Mouse (Mus musculus) liver, embryonic 16.5 days (tissue): ENCODE measurements at regions not wholly inside any gene's neighbourhood (a gene's known extent, or its start where the extent isn't known, plus 50 kb on each side); places are given as distances from the start of the nearest gene placed in this dataset.

ENCODE experiments used
- ATAC-seq: fragments of 200-750 bp; cut with Nextera tagmentation; 2 replicates; pipeline ENCODE4 v1.8.0; 2017; ENCODE audit warnings: low read depth, mild to moderate bottlenecking, moderate number of reproducible peaks, moderate library complexity
- H3K27ac ChIP-seq: fragments of 300-500 bp; sonication (generic); 2 replicates; pipeline ENCODE4 v1.5.1; 2014; ENCODE audit warnings: mild to moderate bottlenecking, low read length
- H3K27me3 ChIP-seq: fragments of 300-500 bp; sonication (generic); 2 replicates; pipeline ENCODE4 v1.6.1; 2014; ENCODE audit warnings: low read depth, low read length, mixed read lengths; ENCODE audit not compliant: control insufficient read depth, insufficient read depth
- H3K36me3 ChIP-seq: fragments of 300-500 bp; sonication (generic); 2 replicates; pipeline ENCODE4 v1.6.1; 2014; ENCODE audit warnings: mild to moderate bottlenecking; ENCODE audit not compliant: control insufficient read depth, insufficient read depth
- H3K4me1 ChIP-seq: fragments of 300-500 bp; sonication (generic); 2 replicates; pipeline ENCODE4 v1.6.1; 2014; ENCODE audit warnings: low read depth, low read length, mixed read lengths; ENCODE audit not compliant: control insufficient read depth
- H3K4me2 ChIP-seq: fragments of 300-500 bp; sonication (generic); 2 replicates; pipeline ENCODE4 v1.6.1; 2014; ENCODE audit warnings: low read depth, low read length, mixed read lengths
- H3K4me3 ChIP-seq: fragments of 300-500 bp; sonication (generic); 2 replicates; pipeline ENCODE4 v1.5.1; 2014; ENCODE audit warnings: low read depth, mild to moderate bottlenecking, low read length
- H3K9ac ChIP-seq: fragments of 300-500 bp; sonication (generic); 2 replicates; pipeline ENCODE4 v1.6.1; 2014; ENCODE audit warnings: low read depth, low read length
- H3K9me3 ChIP-seq: fragments of 300-500 bp; sonication (generic); replicated peaks from 2 replicates; pipeline ENCODE4 v1.6.1; 2016; ENCODE audit warnings: low read length; ENCODE audit not compliant: control insufficient read depth
- WGBS: fragments of 180-500 bp; shearing (Covaris S2); extraction: QIAGEN DNeasy Blood & Tissue Kit; methylation state at CpG from one replicate; pipeline ENCODE4 v1.1.7; 2014; ENCODE audit not compliant: insufficient replicate concordance; 5-methylcytosine and 5-hydroxymethylcytosine counted together

DNA sequence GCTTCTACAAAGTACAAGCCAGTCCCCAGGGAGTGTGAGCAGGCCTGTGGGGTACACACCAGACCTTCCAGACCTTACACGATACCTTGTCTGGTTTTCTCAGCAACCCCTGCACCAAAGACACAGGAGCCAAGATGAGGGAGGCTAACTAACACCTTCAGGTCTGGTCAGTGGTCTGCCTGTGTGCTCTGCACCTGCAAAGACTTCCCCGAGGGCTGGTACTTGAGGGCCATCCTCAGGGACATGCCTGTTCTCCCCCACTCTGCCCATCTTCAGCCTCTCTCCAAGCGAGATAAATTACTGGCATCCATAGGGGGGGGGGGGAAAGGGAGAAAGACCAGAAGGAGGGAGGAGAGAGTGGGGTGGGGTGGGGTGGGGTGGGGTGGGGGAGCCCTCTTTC is 145.8 kb upstream of the Syt13 start:
- H3K9ac ChIP-seq = no peak overlapping the region
- H3K4me3 ChIP-seq = no peak overlapping the region
- no peak overlapping the region for H3K4me2 ChIP-seq
- no peaks in the 10 kb centered on the region for H3K4me1 ChIP-seq
- H3K36me3 ChIP-seq = no peaks in the 10 kb centered on the region
- 49% methylated on average over 3 of the region's 3 CpGs for WGBS
- ATAC-seq = no peak
- no peaks in the 10 kb centered on the region for H3K27me3 ChIP-seq
- H3K9me3 ChIP-seq = no peaks in the 10 kb centered on the region
- no peak overlapping the region for H3K27ac ChIP-seq

DNA sequence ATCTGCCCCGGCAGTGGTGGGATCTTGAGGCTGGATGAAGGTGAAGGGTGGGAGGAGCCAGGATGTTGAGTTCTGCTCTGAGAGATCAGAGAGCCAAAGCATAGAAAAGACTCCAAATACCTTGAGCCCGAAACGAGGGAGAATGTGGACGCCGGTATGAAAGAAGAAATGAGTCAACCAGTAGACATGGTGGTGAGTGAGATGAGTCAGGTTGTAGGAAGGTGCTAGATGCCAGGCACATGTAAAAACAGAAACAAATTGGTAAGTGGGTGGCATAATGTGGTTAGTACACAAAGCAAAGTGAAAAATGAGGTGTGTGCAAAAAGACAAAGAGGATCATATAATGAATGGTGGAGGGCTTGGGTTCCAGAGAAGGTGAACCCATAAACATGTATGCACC is 144.8 kb upstream of the Syt13 start:
- Histone ChIP-seq H3K4me1 (no peaks in the 10 kb centered on the region), H3K4me2 (no peak overlapping the region), H3K9me3 (no peaks in the 10 kb centered on the region), H3K36me3 (no peaks in the 10 kb centered on the region), H3K27me3 (no peaks in the 10 kb centered on the region), H3K27ac (no peak overlapping the region), H3K4me3 (no peak overlapping the region), H3K9ac (no peak overlapping the region)
- ATAC-seq = no peak
- WGBS = 65% methylated on average over 5 of the region's 5 CpGs

DNA sequence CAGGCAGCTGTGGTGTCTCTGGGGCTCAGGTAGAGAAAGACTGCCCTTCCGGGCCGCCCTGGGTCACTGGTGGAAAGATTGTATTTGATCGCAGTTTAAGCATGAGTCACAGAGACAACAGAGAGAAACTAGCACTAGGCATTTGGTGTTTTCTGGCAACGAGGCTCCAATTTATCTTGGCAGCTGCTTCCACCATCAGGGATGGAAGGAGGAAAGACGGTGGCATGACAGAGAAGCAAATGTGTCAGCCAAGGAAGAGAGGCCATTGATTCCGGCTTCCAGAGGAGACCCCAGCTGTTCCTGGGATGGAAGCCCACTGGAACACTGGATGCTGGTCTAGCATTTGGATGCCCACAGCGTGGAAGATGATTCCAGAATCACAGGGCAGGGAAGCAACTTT is 142.3 kb upstream of the Syt13 start:
- no peak for ATAC-seq
- H3K9me3 ChIP-seq = no peaks in the 10 kb centered on the region
- H3K9ac ChIP-seq = no peak overlapping the region
- WGBS = 57% methylated on average over 7 of the region's 7 CpGs
- no peaks in the 10 kb centered on the region for H3K4me1 ChIP-seq
- H3K4me3 ChIP-seq = no peak overlapping the region
- H3K27me3 ChIP-seq = no peaks in the 10 kb centered on the region
- no peak overlapping the region for H3K4me2 ChIP-seq
- no peaks in the 10 kb centered on the region for H3K36me3 ChIP-seq
- H3K27ac ChIP-seq = no peak overlapping the region

DNA sequence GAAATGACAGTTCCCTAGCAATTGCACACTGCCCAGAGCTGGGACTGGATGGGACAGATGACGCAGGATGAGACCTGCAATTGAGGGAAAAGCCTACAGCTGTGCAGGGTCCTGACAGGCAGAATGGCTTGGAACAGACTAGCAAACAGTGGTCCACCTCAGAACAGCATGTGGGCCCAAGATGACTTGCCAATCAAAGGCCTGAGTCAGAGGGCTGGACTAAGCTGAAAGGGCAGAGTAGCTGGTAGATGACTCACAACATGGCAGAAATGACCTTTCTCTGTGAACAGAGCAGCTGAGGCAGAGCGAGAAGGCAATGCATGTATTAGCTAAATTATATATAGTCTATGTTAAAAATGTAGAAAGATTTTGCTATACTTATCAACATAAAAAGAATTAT is 138.4 kb upstream of the Syt13 start:
- Histone ChIP-seq H3K4me1 (no peaks in the 10 kb centered on the region), H3K27me3 (no peaks in the 10 kb centered on the region), H3K4me3 (no peak overlapping the region), H3K4me2 (no peak overlapping the region), H3K36me3 (no peaks in the 10 kb centered on the region), H3K9ac (no peak overlapping the region), H3K9me3 (no peaks in the 10 kb centered on the region), H3K27ac (no peak overlapping the region)
- WGBS = 59% methylated on average over 2 of the region's 2 CpGs
- no peak for ATAC-seq

DNA sequence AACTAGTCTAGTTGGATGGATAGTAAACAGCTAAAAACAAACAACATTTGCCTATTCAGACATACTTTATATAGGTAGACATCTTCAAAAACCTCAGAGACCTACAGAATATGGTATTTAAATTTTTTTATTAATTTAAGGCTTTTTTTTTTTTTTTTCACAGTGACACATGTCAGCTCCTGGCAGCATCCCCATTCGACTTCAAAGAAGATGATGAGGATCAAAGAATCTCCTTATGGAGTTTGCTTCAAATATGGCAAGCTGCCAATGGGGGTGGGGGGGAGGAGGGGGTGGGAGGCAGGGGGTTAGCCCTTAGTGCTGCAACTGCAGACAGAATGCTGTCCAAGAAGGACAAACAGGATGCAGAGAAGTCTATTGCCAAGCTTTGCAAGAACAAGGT is 135.8 kb upstream of the Syt13 start:
- Histone ChIP-seq H3K9me3 (no peaks in the 10 kb centered on the region), H3K4me3 (no peak overlapping the region), H3K4me2 (no peak overlapping the region), H3K27ac (no peak overlapping the region), H3K9ac (no peak overlapping the region), H3K36me3 (no peaks in the 10 kb centered on the region), H3K4me1 (no peaks in the 10 kb centered on the region), H3K27me3 (no peaks in the 10 kb centered on the region)
- WGBS = 14% methylated on average over 1 of the region's 1 CpGs
- no peak for ATAC-seq

DNA sequence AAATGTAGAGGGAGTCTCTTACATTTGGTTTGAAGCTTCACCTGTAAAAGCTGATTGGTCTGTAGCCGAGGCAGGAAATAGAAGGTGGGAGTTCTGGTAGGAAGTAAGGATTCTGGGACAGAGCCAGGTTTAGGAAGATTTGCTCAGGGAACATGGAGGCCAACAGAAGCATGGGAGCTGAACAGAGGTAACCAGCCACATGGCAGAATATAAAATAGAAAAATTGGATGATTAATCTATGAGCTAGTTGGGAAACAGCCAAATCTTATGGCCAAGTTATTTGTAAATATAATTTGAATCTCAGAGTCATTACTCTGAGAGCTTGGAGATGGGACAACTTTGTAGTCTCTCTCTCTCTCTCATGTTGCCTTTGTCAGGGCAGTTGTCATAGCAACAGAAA is 134.9 kb upstream of the Syt13 start:
- 57% methylated on average over 1 of the region's 1 CpGs for WGBS
- Histone ChIP-seq H3K4me2 (no peak overlapping the region), H3K27ac (no peak overlapping the region), H3K9ac (no peak overlapping the region), H3K4me1 (no peaks in the 10 kb centered on the region), H3K4me3 (no peak overlapping the region), H3K36me3 (no peaks in the 10 kb centered on the region), H3K9me3 (no peaks in the 10 kb centered on the region), H3K27me3 (no peaks in the 10 kb centered on the region)
- no peak for ATAC-seq

DNA sequence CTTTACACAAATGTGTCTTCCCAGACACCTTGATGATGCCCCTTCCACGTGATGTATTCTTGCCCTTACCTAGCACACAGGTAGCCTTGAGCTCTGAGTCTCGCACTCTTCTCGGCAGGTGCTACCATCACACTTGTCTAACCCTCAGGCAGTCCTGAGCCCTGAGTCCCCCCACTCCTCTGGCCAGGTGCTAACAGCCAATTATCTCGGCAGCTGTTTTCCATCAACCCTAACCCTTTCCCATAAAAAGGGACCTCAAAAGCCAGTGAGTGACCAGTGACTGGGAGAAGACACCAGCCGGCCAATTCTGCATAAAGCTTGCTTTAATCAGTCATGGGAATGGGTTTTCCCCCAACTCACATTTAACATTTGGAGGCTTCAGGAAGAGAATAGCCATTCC is 133.4 kb upstream of the Syt13 start:
- Histone ChIP-seq H3K4me2 (no peak overlapping the region), H3K27me3 (no peaks in the 10 kb centered on the region), H3K9me3 (no peaks in the 10 kb centered on the region), H3K4me1 (no peaks in the 10 kb centered on the region), H3K9ac (no peak overlapping the region), H3K36me3 (no peaks in the 10 kb centered on the region), H3K4me3 (no peak overlapping the region), H3K27ac (no peak overlapping the region)
- no peak for ATAC-seq
- 47% methylated on average over 5 of the region's 5 CpGs for WGBS

DNA sequence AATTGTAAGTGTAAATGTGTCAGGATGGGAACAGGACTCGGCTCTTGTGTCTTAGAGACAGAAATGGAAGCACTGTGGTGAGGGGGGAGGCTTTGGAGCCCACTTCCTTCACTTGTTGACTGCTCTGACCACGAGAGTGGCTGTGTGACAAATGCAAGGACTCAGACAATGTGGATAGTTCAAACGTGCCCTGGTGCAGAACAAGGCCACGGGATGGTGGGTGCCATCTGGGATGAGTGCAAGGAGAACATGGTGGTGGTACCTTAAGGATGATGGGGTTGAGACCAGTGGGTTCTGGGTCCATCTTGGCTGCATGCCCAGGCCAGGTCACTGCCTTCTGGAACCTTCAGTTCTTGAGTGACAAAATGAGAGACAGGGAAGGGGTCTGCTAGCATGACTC is 132.3 kb upstream of the Syt13 start:
- no peak for ATAC-seq
- WGBS = 24% methylated on average over 4 of the region's 4 CpGs

DNA sequence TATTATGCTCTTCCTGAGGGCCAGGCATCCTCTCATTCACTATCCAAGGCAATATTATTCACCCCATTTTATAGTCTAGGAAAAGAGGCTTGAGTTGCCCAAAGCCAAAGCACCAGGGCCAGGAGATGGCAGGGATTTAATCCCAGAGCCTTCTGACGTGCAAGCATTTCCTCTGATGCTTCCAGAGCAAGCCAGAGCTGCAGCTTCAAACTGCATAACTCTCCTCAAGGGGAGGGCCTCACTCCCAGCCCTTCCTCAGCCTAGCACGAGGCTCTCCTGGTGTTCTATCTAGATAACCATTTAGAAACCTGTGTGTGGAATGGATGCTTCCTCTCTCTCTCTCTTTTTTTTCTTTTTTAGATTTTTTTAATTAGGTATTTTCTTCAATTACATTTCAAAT is 130.0 kb upstream of the Syt13 start:
- Histone ChIP-seq H3K4me3 (no peak overlapping the region), H3K4me1 (no peaks in the 10 kb centered on the region), H3K4me2 (no peak overlapping the region), H3K9ac (no peak overlapping the region), H3K27ac (no peak overlapping the region), H3K9me3 (no peaks in the 10 kb centered on the region), H3K27me3 (no peaks in the 10 kb centered on the region), H3K36me3 (no peaks in the 10 kb centered on the region)
- no peak for ATAC-seq
- 28% methylated on average over 2 of the region's 2 CpGs for WGBS

More for the DNA sequence above, 132.3 kb upstream of the Syt13 start:
- no peak overlapping the region for H3K4me3 ChIP-seq
- H3K4me2 ChIP-seq = no peak overlapping the region
- no peaks in the 10 kb centered on the region for H3K9me3 ChIP-seq
- H3K27ac ChIP-seq = no peak overlapping the region
- H3K9ac ChIP-seq = no peak overlapping the region
- no peaks in the 10 kb centered on the region for H3K27me3 ChIP-seq
- no peaks in the 10 kb centered on the region for H3K36me3 ChIP-seq
- no peaks in the 10 kb centered on the region for H3K4me1 ChIP-seq

DNA sequence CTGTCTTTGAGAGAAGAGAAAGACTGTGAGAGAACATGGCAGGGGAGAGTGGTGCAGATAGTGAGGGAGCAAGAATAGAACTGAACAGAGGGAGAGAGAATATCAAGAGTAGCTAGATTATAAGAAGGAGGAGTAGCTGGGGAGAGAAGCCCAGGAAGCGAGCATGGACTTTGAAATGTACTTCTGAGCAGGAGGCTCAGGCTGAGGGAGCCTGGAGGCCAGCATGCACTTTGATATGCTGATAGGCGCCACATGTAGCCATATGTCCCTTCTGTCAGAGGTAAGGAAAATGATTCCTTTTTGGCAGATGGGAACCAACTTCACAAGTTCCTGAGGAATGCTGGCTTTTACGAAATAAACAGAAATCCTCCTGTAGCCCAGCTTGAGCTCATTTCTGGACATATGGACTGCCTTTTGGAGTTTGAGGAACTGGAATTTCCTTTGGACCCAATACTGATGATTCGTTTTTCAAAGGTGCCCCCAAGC is 126.9 kb upstream of the Syt13 start:
- Histone ChIP-seq H3K27me3 (no peaks in the 10 kb centered on the region), H3K9ac (no peak overlapping the region), H3K27ac (no peak overlapping the region), H3K4me1 (no peaks in the 10 kb centered on the region), H3K9me3 (no peaks in the 10 kb centered on the region), H3K4me2 (no peak overlapping the region), H3K36me3 (no peaks in the 10 kb centered on the region), H3K4me3 (no peak overlapping the region)
- ATAC-seq = no peak
- 47% methylated on average over 4 of the region's 4 CpGs for WGBS
